Mouse (Mus musculus) ovary, adult 2 months (tissue): ENCODE data around the gene Mis12. TPM values are rescaled to one million over a fixed set of nuclear protein-coding genes. Genes with fewer than 3 reads are reported as not detected.

Experiments
- polyA plus RNA-seq: library from polyadenylated mRNA; depleted of rRNA; stranded (reverse); fragments of >200 nt; gene quantifications from 2 replicates; pipeline ENCODE4 v1.2.3, GENCODE M21; 2012; rRNA removed

Mis12 gene
- 2.0 and 2.9 TPM in 2 replicates for polyA plus RNA-seq

GRCm38 (mm10) chr11:71019201-71020068 is at the start of gene Mis12, which contains the start of gene Derl2:
Mis12 (plus strand) TSS chr11:71019611.
Derl2 (minus strand) TSS chr11:71019841.

GRCm38 (mm10) chr11:70969821-70970559 is 49.4 kb upstream of the Mis12 start, which contains the start of the genes Nup88 and Rpain:
Nup88 (minus strand) TSS chr11:70969973.
Rpain (plus strand) TSS chr11:70970213.

GRCm38 (mm10) chr11:70982557-70983228 is 36.7 kb upstream of the Mis12 start, which contains the start of gene C1qbp:
C1qbp (minus strand) TSS chr11:70983026.

GRCm38 (mm10) chr11:71004316-71004773 is 15.1 kb upstream of the Mis12 start, which contains the start of gene Dhx33:
Dhx33 (minus strand) TSS chr11:71004437.

GRCm38 (mm10) chr11:71033163-71033761 is 13.9 kb downstream of the Mis12 start, which contains the start of gene 6330403K07Rik:
6330403K07Rik (minus strand) TSS chr11:71033513.

Other genes starting within 250 kb of the Mis12 start
- gene Scimp, start 207.0 kb upstream of the Mis12 start, polyA plus RNA-seq = 0.83 and 0.85 TPM in 2 replicates
- 3.2 and 9.1 TPM in 2 replicates for gene Rabep1, start 174.8 kb upstream of the Mis12 start, polyA plus RNA-seq
- gene Nup88, start 49.6 kb upstream of the Mis12 start, polyA plus RNA-seq = 24.5 and 25.8 TPM in 2 replicates
- gene Rpain, start 49.4 kb upstream of the Mis12 start, polyA plus RNA-seq = 23.5 and 27.8 TPM in 2 replicates
- gene C1qbp, start 36.6 kb upstream of the Mis12 start, polyA plus RNA-seq = 270 and 676 TPM in 2 replicates
- gene Dhx33, start 15.2 kb upstream of the Mis12 start, polyA plus RNA-seq = 37.5 TPM in 2 replicates
- gene Derl2, start 230 bp downstream of the Mis12 start, polyA plus RNA-seq = 4.6 and 5.7 TPM in 2 replicates
- gene 6330403K07Rik, start 13.9 kb downstream of the Mis12 start, polyA plus RNA-seq = 3.8 and 4.0 TPM in 2 replicates
- 0.05 TPM in 2 replicates for gene Nlrp1a, start 125.1 kb downstream of the Mis12 start, polyA plus RNA-seq
- 0.09 and 0.15 TPM in 2 replicates for gene Nlrp1b, start 211.1 kb downstream of the Mis12 start, polyA plus RNA-seq